Mouse (Mus musculus) myocyte (in vitro differentiated cells): ENCODE measurements around the gene Rnf186. TPM values are rescaled to one million over a fixed set of nuclear protein-coding genes. Genes with fewer than 3 reads are reported as not detected.
A peak's percentile ranks its signal among the peaks of the same experiment; 100 is the strongest.

ENCODE experiments used
- H3K27me3 ChIP-seq: one replicate; pipeline ENCODE4 v1.6.1; 2011; ENCODE audit not compliant: control insufficient read depth, insufficient read depth, insufficient read length
- H3K36me3 ChIP-seq: one replicate; pipeline ENCODE4 v1.6.1; 2011; ENCODE audit not compliant: control insufficient read depth, insufficient read depth
- H3K4me2 ChIP-seq: one replicate; pipeline ENCODE4 v1.6.1; 2011; ENCODE audit warnings: low read depth, control low read depth
- H3K4me3 ChIP-seq: one replicate; pipeline ENCODE4 v1.5.1; 2011; ENCODE audit warnings: mild to moderate bottlenecking, control low read depth, moderate library complexity
- H3K79me2 ChIP-seq: one replicate; pipeline ENCODE4 v1.6.1; 2011; ENCODE audit not compliant: control insufficient read depth, insufficient read depth
- H3ac ChIP-seq: one replicate; pipeline ENCODE4 v1.6.1; 2011; ENCODE audit not compliant: control insufficient read depth, insufficient read length
- CEBPB ChIP-seq: IDR thresholded peaks from 2 replicates; pipeline ENCODE4 v1.6.1; 2011; ENCODE audit warnings: mild to moderate bottlenecking, moderate library complexity; ENCODE audit not compliant: poor library complexity, insufficient read depth, severe bottlenecking
- E2F4 ChIP-seq: IDR thresholded peaks from one replicate; pipeline ENCODE4 v1.6.1; 2011; ENCODE audit warnings: mild to moderate bottlenecking, control low read depth, moderate library complexity; ENCODE audit not compliant: insufficient read depth
- MAX ChIP-seq: IDR thresholded peaks from one replicate; pipeline ENCODE4 v1.6.1; 2011; ENCODE audit warnings: low read depth, mild to moderate bottlenecking, control low read depth
- MYOD1 ChIP-seq, 3 experiments: IDR thresholded peaks; one replicate each; pipeline ENCODE4 v1.6.1; 2011; ENCODE audit warnings: control low read depth in 2 of 3, low read depth in 2 of 3, mild to moderate bottlenecking in 2 of 3, moderate library complexity in 1 of 3; ENCODE audit not compliant: insufficient read length in 2 of 3, control insufficient read depth in 1 of 3
- MYOG ChIP-seq, 3 experiments: IDR thresholded peaks; one replicate each; pipeline ENCODE4 v1.6.1; 2011; ENCODE audit warnings: control low read depth in 2 of 3, low read depth in 2 of 3, mild to moderate bottlenecking in 2 of 3; ENCODE audit not compliant: insufficient read length in 2 of 3, control insufficient read depth in 1 of 3, insufficient read depth in 1 of 3
- POLR2A ChIP-seq: IDR thresholded peaks from one replicate; pipeline ENCODE4 v1.6.1; 2011; ENCODE audit warnings: low read depth, mild to moderate bottlenecking, control low read depth, moderate library complexity; ENCODE audit not compliant: insufficient read length
- POLR2AphosphoS2 ChIP-seq: IDR thresholded peaks from one replicate; pipeline ENCODE4 v1.6.1; 2011; ENCODE audit warnings: low read depth, control low read depth; ENCODE audit not compliant: insufficient read length
- REST ChIP-seq: IDR thresholded peaks from one replicate; pipeline ENCODE4 v1.6.1; 2011; ENCODE audit warnings: mild to moderate bottlenecking, control low read depth, moderate library complexity; ENCODE audit not compliant: insufficient read depth, insufficient read length
- SRF ChIP-seq: IDR thresholded peaks from one replicate; pipeline ENCODE4 v1.6.1; 2011; ENCODE audit warnings: low read depth; ENCODE audit not compliant: control insufficient read depth, insufficient read length
- TCF12 ChIP-seq: IDR thresholded peaks from one replicate; pipeline ENCODE4 v1.6.1; 2011; ENCODE audit warnings: mild to moderate bottlenecking, control low read depth; ENCODE audit not compliant: poor library complexity, insufficient read depth, severe bottlenecking
- TCF3 ChIP-seq: IDR thresholded peaks from one replicate; pipeline ENCODE4 v1.6.1; 2011; ENCODE audit warnings: low read depth, control low read depth; ENCODE audit not compliant: insufficient read length
- USF1 ChIP-seq: IDR thresholded peaks from one replicate; pipeline ENCODE4 v1.6.1; 2011; ENCODE audit warnings: low read depth, mild to moderate bottlenecking, control low read depth, moderate library complexity
- polyA plus RNA-seq: library from polyadenylated mRNA; unstranded; fragments of >200 nt; fragmentation: generic; extraction: Trizol; gene quantifications from one replicate; pipeline ENCODE4 v1.2.1, GENCODE M21; 2012; ENCODE audit warnings: missing spikeins

The Rnf186 gene
- polyA plus RNA-seq, 1 experiment: not detected

GRCm38 (mm10) chr4:138941401-138941800 is 25.5 kb upstream of the Rnf186 start:
- Histone ChIP-seq H3K4me3 (no peak overlapping the region), H3ac (no peak overlapping the region), H3K27me3 (peaks cover 9% of the 10 kb centered on the region), H3K4me2 (no peak overlapping the region), H3K36me3 (no peaks in the 10 kb centered on the region), H3K79me2 (no peaks in the 10 kb centered on the region)
- TF ChIP-seq E2F4: no peak
- TF ChIP-seq MAX: no peak
- no peak for TF ChIP-seq TCF3
- TF ChIP-seq TCF12: no peak
- no peak for TF ChIP-seq MYOG (IDR thresholded peaks at IDR 0.05; ENCODE audit: control insufficient read depth in 1 of 3, insufficient read depth in 1 of 3, insufficient read length in 2 of 3, low read depth in 2 of 3)
- TF ChIP-seq CEBPB: no peak
- no peak for TF ChIP-seq SRF
- TF ChIP-seq USF1: no peak
- TF ChIP-seq POLR2A: no peak
- no peak for TF ChIP-seq POLR2AphosphoS2
- no peak for TF ChIP-seq REST
- no peak for TF ChIP-seq MYOD1 (IDR thresholded peaks at IDR 0.05; ENCODE audit: control insufficient read depth in 1 of 3, insufficient read length in 2 of 3, low read depth in 2 of 3)

GRCm38 (mm10) chr4:138941966-138942365 is 24.9 kb upstream of the Rnf186 start:
- Histone ChIP-seq H3K36me3 (no peaks in the 10 kb centered on the region), H3ac (no peak overlapping the region), H3K27me3 (peaks cover 15% of the 10 kb centered on the region), H3K4me2 (no peak overlapping the region), H3K79me2 (no peaks in the 10 kb centered on the region), H3K4me3 (no peak overlapping the region)
- TF ChIP-seq MYOD1 (IDR thresholded peaks at IDR 0.05; ENCODE audit: control insufficient read depth in 1 of 3, insufficient read length in 2 of 3, low read depth in 2 of 3) (no peak), REST (no peak), TCF3 (no peak), POLR2A (no peak), USF1 (no peak), TCF12 (no peak), E2F4 (no peak), MYOG (IDR thresholded peaks at IDR 0.05; ENCODE audit: control insufficient read depth in 1 of 3, insufficient read depth in 1 of 3, insufficient read length in 2 of 3, low read depth in 2 of 3) (no peak), POLR2AphosphoS2 (no peak), CEBPB (no peak), SRF (no peak), MAX (no peak)

- H3ac ChIP-seq: no peak overlapping the region
- H3K4me2 ChIP-seq: peak overlapping the region; percentile 63
- no peak for TF ChIP-seq MYOG (IDR thresholded peaks at IDR 0.05; ENCODE audit: control insufficient read depth in 1 of 3, insufficient read depth in 1 of 3, insufficient read length in 2 of 3, low read depth in 2 of 3)
- H3K27me3 ChIP-seq: peaks cover 16% of the 10 kb centered on the region
- no peaks in the 10 kb centered on the region for H3K79me2 ChIP-seq
- no peaks in the 10 kb centered on the region for H3K36me3 ChIP-seq
- H3K4me3 ChIP-seq: no peak overlapping the region
Observed at GRCm38 (mm10) chr4:138943730-138944129, 23.2 kb upstream of the Rnf186 start.

GRCm38 (mm10) chr4:138948257-138948656 is 18.7 kb upstream of the Rnf186 start:
- Histone ChIP-seq H3K4me3 (no peak overlapping the region), H3K79me2 (no peaks in the 10 kb centered on the region), H3K4me2 (no peak overlapping the region), H3K27me3 (peaks cover 38% of the 10 kb centered on the region), H3K36me3 (no peaks in the 10 kb centered on the region), H3ac (no peak overlapping the region)
- TF ChIP-seq MYOG (IDR thresholded peaks at IDR 0.05; ENCODE audit: control insufficient read depth in 1 of 3, insufficient read depth in 1 of 3, insufficient read length in 2 of 3, low read depth in 2 of 3) (no peak), CEBPB (no peak), MAX (no peak), MYOD1 (IDR thresholded peaks at IDR 0.05; ENCODE audit: control insufficient read depth in 1 of 3, insufficient read length in 2 of 3, low read depth in 2 of 3) (no peak), SRF (no peak), TCF12 (no peak), E2F4 (no peak), USF1 (no peak), POLR2AphosphoS2 (no peak), POLR2A (no peak), TCF3 (no peak), REST (no peak)

GRCm38 (mm10) chr4:138958612-138959011 is 8.3 kb upstream of the Rnf186 start:
- Histone ChIP-seq H3K79me2 (no peaks in the 10 kb centered on the region), H3K27me3 (peaks cover 35% of the 10 kb centered on the region), H3K4me3 (no peak overlapping the region), H3K36me3 (no peaks in the 10 kb centered on the region), H3ac (no peak overlapping the region), H3K4me2 (no peak overlapping the region)
- no peak for TF ChIP-seq REST
- no peak for TF ChIP-seq TCF3
- no peak for TF ChIP-seq SRF
- no peak for TF ChIP-seq CEBPB
- TF ChIP-seq USF1: no peak
- TF ChIP-seq POLR2AphosphoS2: no peak
- no peak for TF ChIP-seq E2F4
- no peak for TF ChIP-seq TCF12
